Mouse (Mus musculus) embryonic stem cell, embryonic (primary cell): ENCODE measurements at regions not wholly inside any gene's neighbourhood (a gene's known extent, or its start where the extent isn't known, plus 50 kb on each side); places are given as distances from the start of the nearest gene placed in this dataset.

Experiments used
- CTCF ChIA-PET, 4 experiments: fragments of 300-600 bp in 2 of 4; fragments of 350-600 bp in 2 of 4; sonication (Branson Sonifier 250); formaldehyde crosslinking; loops; one replicate each; lab custom pipeline; 2022; ENCODE audit warnings: inconsistent platforms in 2 of 4; lab: Charles Lee
- POLR2A ChIA-PET, 4 experiments: fragments of 300-600 bp in 2 of 4; fragments of 350-600 bp in 2 of 4; sonication (Branson Sonifier 250); formaldehyde crosslinking; loops; one replicate each; lab custom pipeline; 2022; ENCODE audit warnings: antibody characterized with exemption in 4 of 4, inconsistent platforms in 1 of 4; lab: Charles Lee

DNA sequence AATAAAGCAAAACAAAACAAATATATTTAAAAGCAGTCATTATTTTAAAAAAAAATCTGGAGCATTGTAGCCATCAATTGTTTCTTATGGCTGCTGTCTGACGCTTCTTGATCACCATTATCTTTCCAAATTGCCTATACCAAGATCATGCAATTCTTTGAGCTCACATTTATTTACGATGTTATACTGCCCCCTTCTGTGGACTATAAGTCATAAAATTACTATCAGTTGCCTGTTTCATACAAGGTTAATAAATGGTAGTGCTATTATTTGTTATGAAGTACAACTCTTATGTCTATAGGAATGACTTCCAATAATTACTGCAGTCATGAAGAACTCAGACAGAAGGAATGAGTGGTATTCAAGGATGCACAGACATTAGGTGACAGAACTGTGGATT, 57.3 kb upstream of the Eda2r start:
- CTCF ChIA-PET: no interaction called here

DNA sequence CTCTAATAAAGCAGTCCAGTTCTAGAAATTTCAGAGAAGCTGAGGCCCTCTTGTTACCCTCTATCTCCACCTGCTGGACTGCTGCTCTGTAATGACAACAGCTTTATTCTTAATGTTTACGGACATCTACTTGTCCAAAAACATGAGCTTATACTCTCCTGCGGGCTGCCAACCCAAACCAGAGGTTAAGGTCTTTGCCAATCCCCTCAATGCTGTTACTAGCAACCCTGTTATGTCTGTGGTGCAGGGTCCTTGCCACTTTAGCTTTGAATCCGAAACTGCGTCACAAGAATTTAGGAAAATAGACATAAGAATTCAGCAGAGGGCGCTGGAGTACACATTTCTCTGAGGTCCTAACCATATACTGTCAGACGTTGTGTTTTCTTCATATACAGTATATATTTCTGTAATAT, 54.4 kb upstream of the Eda2r start:
- POLR2A ChIA-PET: interaction anchor here in 1 of 4 experiments (1.2 kb wide), 1 partner anchor 54 kb away, joined by 6 read pairs; the partner anchor contains the start of gene Eda2r
- CTCF ChIA-PET: interaction anchor here (0.6 to 1.5 kb wide), 9 partner anchors 15 to 1488 kb away, joined by 3 to 10 read pairs (median 3); partner anchors contain the start of gene Eda2r (in 1 of the 4)

More for the DNA sequence above, 57.3 kb upstream of the Eda2r start:
- POLR2A ChIA-PET: no interaction called here
